Mouse (Mus musculus): ENCODE results near the gene Naaa. TPM values are rescaled to one million over a fixed set of nuclear protein-coding genes. Genes with fewer than 3 reads are reported as not detected.
A peak's percentile ranks its signal among the peaks of the same experiment; 100 is the strongest.

Gene Naaa
- polyA plus RNA-seq, 1 experiment from 2014 or later, result 4.6 TPM

DNA sequence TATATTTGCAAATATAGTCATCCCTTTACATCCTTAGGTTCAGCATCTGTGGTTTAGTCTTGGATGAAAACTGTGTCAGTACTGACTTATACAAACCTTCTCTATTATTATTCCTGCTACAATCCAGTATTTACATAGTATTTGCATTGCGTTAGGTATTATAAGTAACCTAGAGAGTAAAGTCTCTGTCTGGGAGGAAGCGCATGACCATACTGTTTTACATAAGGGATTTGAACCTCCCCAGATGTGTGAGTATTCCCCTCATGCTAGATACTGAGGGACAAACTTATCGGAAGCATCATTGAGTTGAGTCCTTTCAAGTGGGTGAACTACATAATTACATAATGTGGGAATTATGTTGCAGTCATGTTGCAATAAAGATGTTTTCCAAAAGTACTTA is 48.5 kb downstream of the Naaa start:
- Histone ChIP-seq H3K27me3 (ENCODE audit: control insufficient read depth, insufficient read depth, low read length) (no peaks in the 10 kb centered on the region), H3K4me3 (ENCODE audit: low read depth, low read length) (no peak overlapping the region), H3K27ac (ENCODE audit: low read depth, low read length) (no peak overlapping the region), H3K9me3 (ENCODE audit: control insufficient read depth, low read length) (no peaks in the 10 kb centered on the region), H3K4me2 (no peak overlapping the region), H3K9ac (ENCODE audit: low read length) (no peak overlapping the region), H3K4me1 (ENCODE audit: control insufficient read depth, insufficient read depth, low read length) (no peaks in the 10 kb centered on the region), H3K36me3 (ENCODE audit: control insufficient read depth, insufficient read depth, low read length) (no peaks in the 10 kb centered on the region)
- DNase-seq (ENCODE audit: low spot score, missing footprints) (no peak), ATAC-seq (ENCODE audit: low FRiP score) (no peak)
- WGBS, result 94% methylated on average over 3 of the region's 3 CpGs

DNA sequence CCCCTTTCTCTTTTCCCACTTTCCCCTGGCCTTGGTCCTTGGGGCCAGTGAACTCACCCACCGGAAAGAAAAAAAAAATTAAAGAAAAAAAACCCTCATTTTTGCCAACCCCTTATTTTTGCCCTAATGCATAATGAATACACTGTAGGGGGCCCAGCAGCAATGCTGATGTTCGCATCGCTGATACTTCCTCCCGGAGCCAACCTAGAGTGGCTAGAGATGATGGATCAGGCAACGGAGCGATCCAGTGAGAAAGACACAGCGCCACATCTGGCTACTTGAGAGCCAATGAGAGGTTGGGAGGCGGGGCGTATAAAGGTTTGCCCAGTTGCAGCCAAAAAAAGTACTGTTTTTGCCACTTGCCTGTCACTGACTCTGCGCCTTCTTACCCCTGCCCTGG is 49.2 kb downstream of the Naaa start:
- DNase-seq (ENCODE audit: low spot score, missing footprints), result no peak

DNA sequence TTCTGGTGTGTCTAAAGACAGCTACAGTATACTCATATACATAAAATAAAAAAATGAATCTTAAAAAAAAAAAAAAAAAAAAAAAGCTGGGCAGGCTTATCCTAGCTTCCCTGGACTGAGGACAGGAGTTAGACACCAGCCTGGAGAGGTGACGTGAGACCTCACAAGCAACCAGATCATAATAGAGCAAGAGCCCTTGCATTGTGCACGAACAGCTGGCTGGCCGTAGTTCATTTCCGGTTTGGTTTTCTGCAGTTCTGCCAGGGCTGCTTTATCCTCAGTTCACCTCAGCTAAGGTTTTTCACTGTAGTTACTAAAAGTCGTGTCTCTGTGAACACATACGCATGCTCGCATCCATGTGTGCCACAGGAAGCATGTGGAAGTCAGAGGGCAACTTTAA is 50.2 kb downstream of the Naaa start:
- Histone ChIP-seq H3K27ac (ENCODE audit: low read depth, low read length) (no peak overlapping the region), H3K4me1 (ENCODE audit: control insufficient read depth, insufficient read depth, low read length) (no peaks in the 10 kb centered on the region), H3K9me3 (ENCODE audit: control insufficient read depth, low read length) (no peaks in the 10 kb centered on the region), H3K36me3 (ENCODE audit: control insufficient read depth, insufficient read depth, low read length) (no peaks in the 10 kb centered on the region), H3K4me3 (ENCODE audit: low read depth, low read length) (no peak overlapping the region), H3K9ac (ENCODE audit: low read length) (no peak overlapping the region), H3K27me3 (ENCODE audit: control insufficient read depth, insufficient read depth, low read length) (no peaks in the 10 kb centered on the region), H3K4me2 (no peak overlapping the region)
- WGBS, result 90% methylated on average over 7 of the region's 7 CpGs
- ATAC-seq (ENCODE audit: low FRiP score) (no peak), DNase-seq (ENCODE audit: low spot score, missing footprints) (no peak)

More for the DNA sequence above, 49.2 kb downstream of the Naaa start:
- whole genome bisulfite sequencing, result 23% methylated on average over 10 of the region's 10 CpGs
- H3K4me2 ChIP-seq, result no peak overlapping the region
- no peak overlapping the region for H3K4me3 ChIP-seq (ENCODE audit: low read depth, low read length)
- no peaks in the 10 kb centered on the region for H3K27me3 ChIP-seq (ENCODE audit: control insufficient read depth, insufficient read depth, low read length)
- no peak overlapping the region for H3K27ac ChIP-seq (ENCODE audit: low read depth, low read length)
- H3K9me3 ChIP-seq (ENCODE audit: control insufficient read depth, low read length), result no peaks in the 10 kb centered on the region
- H3K36me3 ChIP-seq (ENCODE audit: control insufficient read depth, insufficient read depth, low read length), result no peaks in the 10 kb centered on the region
- no peak for ATAC-seq (ENCODE audit: low FRiP score)
- H3K9ac ChIP-seq (ENCODE audit: low read length), result no peak overlapping the region
- H3K4me1 ChIP-seq (ENCODE audit: control insufficient read depth, insufficient read depth, low read length), result no peaks in the 10 kb centered on the region

DNA sequence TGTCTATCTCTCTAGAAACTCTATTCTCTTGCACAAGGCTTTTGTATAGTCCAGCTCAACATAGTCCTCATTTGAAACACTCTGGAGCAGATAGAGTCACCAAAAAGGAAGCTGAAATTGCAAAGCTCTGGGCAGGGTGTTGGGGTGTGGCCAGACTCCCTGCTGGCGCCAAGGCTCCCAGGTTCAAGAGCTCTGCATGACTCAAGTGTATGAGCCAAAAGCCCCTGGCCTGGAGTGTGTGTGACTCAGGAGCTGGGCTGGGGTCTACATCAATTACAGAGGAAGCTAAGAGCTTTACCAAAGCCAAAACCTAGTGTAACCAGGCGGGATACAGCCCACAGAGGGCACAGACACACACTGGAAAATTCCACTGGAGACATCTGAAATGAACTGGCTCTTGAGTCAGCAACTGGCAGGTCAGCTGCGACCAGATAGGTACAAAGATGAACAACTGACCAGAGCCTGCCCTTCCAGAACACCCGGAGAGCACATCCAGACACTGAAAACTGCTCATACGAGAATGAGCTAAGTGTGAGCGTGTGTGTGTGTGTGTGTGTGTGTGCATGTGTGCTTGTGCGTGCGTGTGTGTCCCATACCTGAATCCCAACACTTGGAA is 57.6 kb downstream of the Naaa start:
- ATAC-seq (ENCODE audit: low FRiP score) (no peak), DNase-seq (ENCODE audit: low spot score, missing footprints) (no peak)
- H3K9me3 ChIP-seq (ENCODE audit: control insufficient read depth, low read length), result no peaks in the 10 kb centered on the region
- no peak overlapping the region for H3K4me3 ChIP-seq (ENCODE audit: low read depth, low read length)
- no peak overlapping the region for H3K27ac ChIP-seq (ENCODE audit: low read depth, low read length)
- no peak overlapping the region for H3K4me2 ChIP-seq
- H3K9ac ChIP-seq (ENCODE audit: low read length), result no peak overlapping the region
- WGBS, result 95% methylated on average over 8 of the region's 8 CpGs
- H3K27me3 ChIP-seq (ENCODE audit: control insufficient read depth, insufficient read depth, low read length), result no peaks in the 10 kb centered on the region
- H3K4me1 ChIP-seq (ENCODE audit: control insufficient read depth, insufficient read depth, low read length), result peaks cover 6% of the 10 kb centered on the region; the same call in 1 of the 2 replicates
- no peaks in the 10 kb centered on the region for H3K36me3 ChIP-seq (ENCODE audit: control insufficient read depth, insufficient read depth, low read length)

DNA sequence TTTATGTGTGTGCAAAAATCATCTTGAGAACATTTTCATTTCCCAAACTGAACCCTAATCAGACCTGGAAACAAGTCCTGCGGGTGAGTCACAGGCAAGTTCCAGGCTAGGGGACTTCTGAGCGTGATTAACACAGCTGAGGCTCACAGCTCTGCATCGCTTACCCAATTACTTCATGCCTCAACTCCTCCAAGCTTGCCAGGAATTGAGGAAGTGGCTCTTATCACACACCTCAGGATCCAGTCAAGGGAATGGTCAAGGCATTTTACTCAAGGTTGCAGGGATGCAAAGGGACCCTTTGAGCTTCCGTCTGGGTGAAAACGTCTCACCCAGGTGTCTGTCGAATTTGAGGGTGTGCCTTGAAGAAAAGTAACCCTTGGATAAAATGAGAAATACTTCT is 58.1 kb downstream of the Naaa start:
- Histone ChIP-seq H3K27me3 (ENCODE audit: control insufficient read depth, insufficient read depth, low read length) (no peaks in the 10 kb centered on the region), H3K4me3 (ENCODE audit: low read depth, low read length) (no peak overlapping the region), H3K4me1 (ENCODE audit: control insufficient read depth, insufficient read depth, low read length) (peaks cover 6% of the 10 kb centered on the region; the same call in 1 of the 2 replicates), H3K9ac (ENCODE audit: low read length) (no peak overlapping the region), H3K4me2 (no peak overlapping the region), H3K36me3 (ENCODE audit: control insufficient read depth, insufficient read depth, low read length) (no peaks in the 10 kb centered on the region), H3K9me3 (ENCODE audit: control insufficient read depth, low read length) (no peaks in the 10 kb centered on the region), H3K27ac (ENCODE audit: low read depth, low read length) (no peak overlapping the region)
- WGBS, result 75% methylated on average over 6 of the region's 6 CpGs
- no peak for DNase-seq (ENCODE audit: low spot score, missing footprints)
- ATAC-seq (ENCODE audit: low FRiP score), result peak; percentile 61; the same call in 1 of the 2 replicates

GRCm38 (mm10) chr5:92218915-92219793 is 58.8 kb downstream of the Naaa start:
- ATAC-seq (ENCODE audit: low FRiP score), result peak; percentile 94
- 34% methylated on average over 17 of the region's 17 CpGs for WGBS
- Histone ChIP-seq H3K36me3 (ENCODE audit: control insufficient read depth, insufficient read depth, low read length) (no peaks in the 10 kb centered on the region), H3K27me3 (ENCODE audit: control insufficient read depth, insufficient read depth, low read length) (no peaks in the 10 kb centered on the region), H3K9me3 (ENCODE audit: control insufficient read depth, low read length) (no peaks in the 10 kb centered on the region), H3K9ac (ENCODE audit: low read length) (no peak overlapping the region; the same call in 1 of the 2 replicates), H3K27ac (ENCODE audit: low read depth, low read length) (no peak overlapping the region; the same call in 1 of the 2 replicates), H3K4me3 (ENCODE audit: low read depth, low read length) (no peak overlapping the region), H3K4me1 (ENCODE audit: control insufficient read depth, insufficient read depth, low read length) (peaks cover 6% of the 10 kb centered on the region; the same call in 1 of the 2 replicates), H3K4me2 (peak overlapping the region; percentile 12; the same call in 1 of the 2 replicates)
- DNase-seq (ENCODE audit: low spot score, missing footprints), result no peak

- Histone ChIP-seq H3K4me1 (ENCODE audit: control insufficient read depth, insufficient read depth, low read length) (peaks cover 6% of the 10 kb centered on the region; the same call in 1 of the 2 replicates), H3K9ac (ENCODE audit: low read length) (no peak within 1 kb of the TSS), H3K9me3 (ENCODE audit: control insufficient read depth, low read length) (no peaks in the 10 kb centered on the region), H3K4me3 (ENCODE audit: low read depth, low read length) (no peak within 1 kb of the TSS), H3K27me3 (ENCODE audit: control insufficient read depth, insufficient read depth, low read length) (no peaks in the 10 kb centered on the region), H3K27ac (ENCODE audit: low read depth, low read length) (no peak within 1 kb of the TSS), H3K4me2 (no peak within 1 kb of the TSS), H3K36me3 (ENCODE audit: control insufficient read depth, insufficient read depth, low read length) (no peaks in the 10 kb centered on the region)
- no peak for ATAC-seq (ENCODE audit: low FRiP score)
- DNase-seq (ENCODE audit: low spot score, missing footprints), result no peak
- 88% methylated on average over 4 of the region's 4 CpGs for WGBS
Measured at GRCm38 (mm10) chr5:92215308-92215707, 62.7 kb downstream of the Naaa start, which contains the start of gene U90926. TSS of gene U90926 (minus strand) at chr5:92215408.

- H3K4me1 ChIP-seq (ENCODE audit: control insufficient read depth, insufficient read depth, low read length), result no peaks in the 10 kb centered on the region
- DNase-seq (ENCODE audit: low spot score, missing footprints) (no peak), ATAC-seq (ENCODE audit: low FRiP score) (no peak)
- WGBS, result 93% methylated on average over 4 of the region's 4 CpGs
- no peak overlapping the region for H3K4me2 ChIP-seq
- H3K9ac ChIP-seq (ENCODE audit: low read length), result no peak overlapping the region
- H3K9me3 ChIP-seq (ENCODE audit: control insufficient read depth, low read length), result no peaks in the 10 kb centered on the region
- no peak overlapping the region for H3K4me3 ChIP-seq (ENCODE audit: low read depth, low read length)
- H3K27me3 ChIP-seq (ENCODE audit: control insufficient read depth, insufficient read depth, low read length), result no peaks in the 10 kb centered on the region
- no peak overlapping the region for H3K27ac ChIP-seq (ENCODE audit: low read depth, low read length)
- H3K36me3 ChIP-seq (ENCODE audit: control insufficient read depth, insufficient read depth, low read length), result no peaks in the 10 kb centered on the region
Measured at GRCm38 (mm10) chr5:92212231-92212630, 65.7 kb downstream of the Naaa start.

GRCm38 (mm10) chr5:92210205-92210604 is 67.8 kb downstream of the Naaa start:
- Histone ChIP-seq H3K9ac (ENCODE audit: low read length) (no peak overlapping the region), H3K4me1 (ENCODE audit: control insufficient read depth, insufficient read depth, low read length) (no peaks in the 10 kb centered on the region), H3K9me3 (ENCODE audit: control insufficient read depth, low read length) (no peaks in the 10 kb centered on the region), H3K27me3 (ENCODE audit: control insufficient read depth, insufficient read depth, low read length) (no peaks in the 10 kb centered on the region), H3K36me3 (ENCODE audit: control insufficient read depth, insufficient read depth, low read length) (no peaks in the 10 kb centered on the region), H3K4me2 (no peak overlapping the region), H3K27ac (ENCODE audit: low read depth, low read length) (no peak overlapping the region), H3K4me3 (ENCODE audit: low read depth, low read length) (no peak overlapping the region)
- 83% methylated on average over 8 of the region's 8 CpGs for WGBS
- no peak for ATAC-seq (ENCODE audit: low FRiP score)
- no peak for DNase-seq (ENCODE audit: low spot score, missing footprints)

Data from midbrain, embryonic 11.5 days (tissue).